Mouse (Mus musculus): ENCODE measurements around the gene Ppp1r32. TPM values are rescaled to one million over a fixed set of nuclear protein-coding genes. Genes with fewer than 3 reads are reported as not detected.

The Ppp1r32 gene
- total RNA-seq, 2 experiments from 2014 or later: 0.32 to 0.48 TPM

DNA sequence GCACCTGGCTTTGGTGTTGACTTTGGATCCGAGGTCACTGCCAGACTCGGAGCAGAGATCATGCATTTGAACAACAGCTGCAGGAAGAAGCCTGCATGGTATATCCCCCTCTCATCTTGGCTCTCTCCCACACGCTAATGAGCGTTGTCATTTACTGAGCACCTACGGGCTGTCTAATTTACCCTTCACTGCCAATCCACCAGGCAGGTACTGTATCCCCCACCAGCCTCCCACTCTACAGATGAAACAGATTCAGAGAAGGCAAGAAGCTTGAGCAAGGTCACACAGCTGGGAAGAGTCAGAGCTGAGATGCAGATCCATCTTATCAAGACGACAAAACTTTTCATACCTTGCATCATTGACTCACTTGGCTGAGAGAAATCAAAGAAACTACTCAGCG, 21.1 kb downstream of the Ppp1r32 start:
- DNase-seq: no peak
- intact Hi-C loops (cut with DNase I): no loop called here

DNA sequence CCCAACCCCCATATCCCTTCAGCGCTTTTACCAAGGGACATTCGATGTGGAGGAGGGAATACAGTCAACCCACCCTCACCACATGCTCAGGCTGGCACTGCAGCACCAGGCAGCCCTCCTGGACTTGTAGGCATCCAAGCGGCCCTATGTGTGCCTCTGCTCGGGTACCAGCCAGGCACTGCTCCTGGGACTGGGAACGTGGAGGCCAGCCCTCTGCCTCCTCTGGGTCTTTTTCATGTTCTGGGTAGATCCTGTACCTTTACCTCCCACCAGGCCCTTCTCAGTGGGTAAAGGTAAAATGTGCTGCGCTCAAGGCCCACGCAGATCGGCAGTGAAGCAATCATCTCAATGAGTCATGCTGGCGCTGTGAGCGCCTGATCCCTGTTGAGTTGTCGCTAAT, 22.8 kb downstream of the Ppp1r32 start:
- DNase-seq: no peak
- intact Hi-C loops (cut with DNase I): no loop called here

DNA sequence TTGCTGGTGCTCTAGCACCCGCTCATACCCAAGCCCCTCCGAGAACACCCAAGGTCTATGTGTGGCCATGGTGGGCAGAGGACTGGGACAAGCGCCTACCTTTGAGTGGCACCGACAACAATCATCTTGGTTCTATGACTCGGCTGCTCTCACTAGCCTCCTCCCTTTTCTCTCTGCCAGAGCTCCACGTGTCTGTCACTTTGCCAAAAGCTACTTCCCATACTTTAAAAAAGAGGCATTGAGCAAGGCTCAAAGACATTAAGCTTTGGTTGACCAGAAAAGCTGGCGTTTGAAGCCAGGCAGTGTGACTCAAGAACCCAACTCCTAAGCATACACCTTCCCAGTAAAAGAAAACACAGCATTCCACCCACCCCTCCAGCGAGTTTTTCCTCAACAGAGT, 24.6 kb downstream of the Ppp1r32 start:
- intact Hi-C loops (cut with DNase I): no loop called here

DNA sequence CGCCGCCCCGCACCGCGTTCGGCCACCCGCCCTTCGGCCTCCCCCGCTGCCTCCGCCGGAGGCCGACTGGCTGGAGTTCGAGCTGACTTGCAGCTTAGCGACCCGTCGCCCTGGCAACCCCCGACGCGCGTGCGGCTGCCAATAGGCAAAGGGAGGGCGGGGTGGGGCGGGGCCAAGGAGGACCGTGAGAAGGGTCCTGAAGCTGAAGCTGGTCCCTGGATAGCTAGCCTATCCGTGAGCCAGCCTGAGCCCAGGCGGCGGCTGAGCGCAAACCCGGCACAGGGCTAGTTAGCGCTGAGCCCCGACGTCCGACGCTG, 25.3 kb downstream of the Ppp1r32 start:
- peak; percentile 61 to 63 for DNase-seq
- intact Hi-C loops (cut with DNase I): no loop called here

More for the DNA sequence above, 24.6 kb downstream of the Ppp1r32 start:
- DNase-seq: peak; percentile 32 to 52

DNA sequence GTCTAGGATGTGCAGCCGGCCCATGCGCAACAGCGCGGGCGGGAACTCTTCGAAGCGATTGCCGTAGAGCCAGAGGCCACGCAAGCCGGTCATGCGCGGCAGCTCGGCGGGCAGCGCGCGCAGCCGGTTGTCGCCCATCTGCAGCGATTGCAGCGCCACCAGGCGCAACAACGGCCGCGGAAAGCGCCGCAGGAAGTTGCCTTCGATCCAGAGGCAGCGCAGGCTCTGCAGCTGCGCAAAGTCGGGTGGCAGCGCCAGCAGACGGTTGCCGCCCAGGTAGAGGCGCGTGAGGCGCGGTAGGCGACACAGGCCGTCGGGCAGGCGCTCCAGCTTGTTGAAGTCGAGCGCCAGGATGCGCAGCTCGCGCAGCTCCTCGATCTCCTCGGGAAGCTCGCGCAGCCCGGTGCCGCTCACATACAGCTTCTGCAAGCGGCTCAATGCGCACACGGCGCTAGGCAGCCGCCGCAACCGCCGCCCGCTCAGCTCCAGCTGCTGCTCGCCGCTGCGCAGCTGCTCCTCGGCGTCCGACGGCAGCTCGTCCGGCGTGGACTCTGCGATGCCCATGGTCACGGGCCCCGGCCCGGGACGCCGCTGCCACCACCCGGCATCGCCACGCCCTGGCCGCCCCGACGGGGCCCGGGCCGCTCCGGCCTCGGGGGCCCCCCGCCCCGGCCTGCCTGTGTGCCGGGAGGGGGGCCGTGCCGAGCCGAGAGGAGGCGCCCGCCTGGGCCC, 25.8 kb downstream of the Ppp1r32 start, which contains the start of gene Lrrc10b:
TSS of gene Lrrc10b (minus strand) at position 722 of the 732 bp plus-strand sequence.
- DNase-seq: peak; percentile 65 to 72
- intact Hi-C loops (cut with DNase I): no loop called here

DNA sequence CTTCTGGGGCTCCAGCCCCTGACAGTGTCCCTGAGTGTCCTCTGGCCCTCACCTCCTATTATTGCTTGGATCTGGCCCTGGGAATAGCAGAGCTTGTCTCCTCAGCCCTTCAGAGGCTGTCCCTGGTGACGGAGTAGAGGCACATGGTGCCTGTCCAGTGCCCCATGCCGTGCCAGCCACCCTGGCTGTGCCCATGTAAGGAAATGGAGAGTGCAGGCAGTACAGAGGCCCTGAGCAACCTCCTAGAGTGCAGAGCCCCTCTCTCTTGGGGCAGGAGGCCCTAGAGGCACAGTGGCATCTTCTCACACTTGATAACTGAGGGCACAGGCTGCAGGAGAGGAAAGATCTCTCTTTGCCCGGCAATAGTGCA, 27.3 kb downstream of the Ppp1r32 start:
- intact Hi-C loops (cut with DNase I): no loop called here
- no peak for DNase-seq

DNA sequence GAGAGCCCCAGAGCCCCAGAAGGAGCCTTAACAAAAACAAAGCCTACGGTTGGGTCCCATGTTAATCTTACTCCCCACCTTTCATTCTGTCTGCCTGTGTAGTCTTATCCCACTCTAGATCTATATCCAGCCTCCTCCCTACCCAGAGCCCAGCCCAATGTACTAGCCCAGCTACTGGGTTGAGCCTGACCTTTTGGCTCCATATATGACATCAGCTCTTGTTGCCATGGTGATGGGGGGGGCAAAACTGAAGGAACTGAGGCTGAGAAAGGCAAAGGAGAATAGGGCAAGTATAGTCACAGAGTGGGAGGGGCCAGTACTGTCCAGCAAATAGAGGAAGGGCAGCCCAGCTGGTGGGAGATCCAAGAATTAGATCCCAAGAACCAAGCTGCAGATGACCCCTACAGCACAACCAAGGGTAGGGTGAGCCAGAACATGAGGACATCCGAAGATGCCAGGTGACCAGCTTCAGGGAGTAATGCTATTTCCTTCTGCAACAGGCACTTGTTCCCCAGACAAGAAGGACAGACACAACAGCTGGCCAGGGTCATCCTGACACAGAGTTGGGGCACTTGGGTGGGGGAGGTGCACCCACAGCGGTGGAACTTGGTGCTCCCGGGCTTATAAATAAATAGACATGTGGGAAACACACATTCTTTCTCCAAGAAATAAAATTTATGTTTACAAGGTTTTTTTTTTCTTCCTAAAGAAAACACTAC, 27.9 kb downstream of the Ppp1r32 start:
- DNase-seq: no peak
- intact Hi-C loops (cut with DNase I): no loop called here

DNA sequence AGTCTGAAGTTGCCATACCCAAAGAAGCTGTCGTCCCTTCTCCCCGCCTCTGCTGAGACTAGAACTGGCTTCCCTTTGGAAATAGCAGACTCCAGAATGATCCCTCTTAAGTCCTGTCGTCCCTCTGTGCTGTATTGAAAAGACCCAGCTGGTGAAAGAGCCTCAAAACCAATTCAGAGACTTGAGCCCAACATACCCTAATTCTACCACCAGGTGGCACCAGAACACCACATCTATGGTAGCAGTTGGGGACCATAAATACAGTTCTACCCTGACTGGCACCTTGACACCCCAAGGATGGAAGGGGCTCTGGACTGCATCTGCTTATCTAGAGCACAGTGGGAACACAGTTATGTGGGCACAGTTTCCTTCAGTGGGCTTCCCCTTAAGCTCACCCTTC, 33.0 kb downstream of the Ppp1r32 start:
- intact Hi-C loops (cut with DNase I): loop anchor here (1.0 kb wide), 1 partner anchor 37 kb away; no protein-coding TSS in a partner anchor
- DNase-seq: peak; percentile 68 to 82

DNA sequence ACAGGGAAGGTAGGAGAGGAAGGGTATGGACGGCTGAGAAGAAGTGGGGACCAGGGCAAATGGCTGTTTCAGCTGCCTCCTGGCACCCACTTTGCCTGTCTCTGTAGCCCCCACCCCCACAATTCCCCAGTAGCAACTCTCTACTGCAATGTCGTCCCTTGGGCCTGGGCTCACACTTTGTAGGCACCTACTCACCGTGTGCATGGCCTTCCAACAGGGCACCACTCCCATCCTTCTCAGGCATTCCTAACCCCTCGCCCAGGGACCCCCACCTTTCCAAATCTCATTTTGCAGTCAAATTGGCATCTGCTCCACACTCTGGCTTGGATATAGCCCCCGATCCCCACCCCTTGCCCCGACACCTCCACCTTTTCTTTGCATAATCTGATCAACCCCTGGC, 33.5 kb downstream of the Ppp1r32 start:
- intact Hi-C loops (cut with DNase I): loop anchor here (1.0 kb wide), 1 partner anchor 37 kb away; no protein-coding TSS in a partner anchor

DNA sequence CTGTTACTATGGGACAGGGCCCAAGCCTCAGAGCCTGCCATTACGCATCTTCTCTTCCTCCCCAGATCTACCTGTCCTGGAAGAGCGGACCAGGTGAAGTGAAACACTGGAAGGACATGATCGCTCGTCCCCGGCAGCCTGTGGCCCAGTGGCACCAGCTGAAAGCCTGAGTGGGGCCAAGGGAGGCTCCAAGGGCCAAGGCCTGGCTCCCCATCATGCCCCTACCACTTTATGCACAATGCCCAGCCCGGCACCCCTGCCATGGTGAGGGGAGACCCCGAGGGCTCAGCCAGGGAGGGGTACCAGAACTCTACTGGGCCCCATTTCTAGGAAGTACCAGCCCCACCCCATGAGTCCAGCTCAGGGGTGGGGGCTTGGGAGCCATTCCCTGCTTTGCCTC, 34.5 kb downstream of the Ppp1r32 start:
- no peak for DNase-seq
- intact Hi-C loops (cut with DNase I): no loop called here

More for the DNA sequence above, 33.5 kb downstream of the Ppp1r32 start:
- no peak for DNase-seq

DNA sequence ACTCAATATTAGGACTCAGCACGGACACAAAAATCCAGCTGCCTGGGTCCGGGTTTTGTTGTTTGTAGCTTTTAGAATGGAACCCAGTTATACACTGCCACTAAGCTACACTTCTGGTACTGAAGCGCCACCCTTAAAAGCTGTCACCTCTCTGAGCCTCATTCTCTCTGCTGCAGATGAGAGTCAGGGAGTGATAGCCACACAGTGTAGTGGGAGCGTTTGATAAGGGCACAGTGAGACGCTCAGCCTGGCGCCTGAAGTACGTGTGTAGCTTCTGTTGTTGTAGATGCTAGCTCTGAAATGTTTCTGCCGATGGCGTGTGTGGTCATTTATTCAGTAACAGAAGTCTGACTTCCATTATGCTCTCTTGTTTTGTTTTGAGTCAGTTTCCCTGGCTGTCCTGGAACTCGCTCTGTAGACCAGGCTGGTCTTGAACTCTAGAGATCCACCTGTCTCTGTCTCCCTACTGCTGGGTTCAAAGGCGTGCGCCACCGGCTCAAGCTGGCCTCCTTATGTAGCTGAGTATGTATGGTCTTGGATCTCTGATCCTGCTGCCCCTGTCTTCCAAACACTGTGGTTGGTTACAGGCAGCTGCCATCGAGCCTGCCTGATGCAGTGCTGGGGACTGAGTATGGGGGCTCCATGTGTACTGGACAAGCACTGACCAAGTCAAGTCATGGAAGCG, 37.9 kb downstream of the Ppp1r32 start:
- intact Hi-C loops (cut with DNase I): no loop called here
- DNase-seq: no peak

DNA sequence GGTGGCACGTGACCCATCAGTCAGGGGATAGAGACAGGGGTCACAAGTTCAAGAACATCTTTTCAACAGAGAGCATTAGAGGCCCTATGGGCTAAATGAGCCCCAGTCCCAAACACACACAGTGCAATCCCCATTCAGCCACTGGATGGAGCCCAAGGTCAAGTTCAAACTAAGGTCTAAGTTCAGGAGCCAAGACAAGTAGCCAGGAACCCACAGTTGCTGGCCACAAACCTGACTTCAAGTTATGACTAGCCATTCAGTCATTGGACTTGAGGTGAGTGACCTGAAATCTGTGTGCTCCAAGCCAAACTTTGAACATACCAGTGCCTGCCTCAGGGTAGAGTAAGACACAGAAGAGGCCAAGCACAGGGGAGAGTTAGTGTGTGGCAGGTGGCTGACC, 45.2 kb downstream of the Ppp1r32 start:
- intact Hi-C loops (cut with DNase I): loop anchor here (5.0 kb wide), 1 partner anchor 180 kb away; no protein-coding TSS in a partner anchor
- DNase-seq: no peak

DNA sequence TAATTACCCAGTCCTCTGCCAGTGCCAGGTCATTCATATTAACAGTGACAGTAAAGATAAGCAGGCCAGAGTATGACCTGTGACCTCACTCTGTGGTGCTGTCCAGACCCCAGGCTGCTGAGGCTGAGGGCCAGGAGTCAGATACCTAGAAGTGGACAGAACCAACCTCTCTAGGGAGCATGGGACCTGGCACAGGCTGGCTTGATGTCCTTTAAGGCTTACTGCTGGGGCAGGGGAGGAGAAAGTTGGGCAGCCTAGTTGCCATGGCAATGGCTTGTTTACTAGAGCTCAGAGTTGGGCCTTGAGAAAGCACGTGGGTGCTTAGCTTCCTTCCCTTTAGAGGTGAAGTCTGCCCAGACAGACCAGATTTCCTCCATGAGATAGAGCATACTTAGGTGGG, 46.0 kb downstream of the Ppp1r32 start:
- DNase-seq: no peak
- intact Hi-C loops (cut with DNase I): loop anchor here (1.0 to 5.0 kb wide), 2 partner anchors 46 to 179 kb away; no protein-coding TSS in a partner anchor

DNA sequence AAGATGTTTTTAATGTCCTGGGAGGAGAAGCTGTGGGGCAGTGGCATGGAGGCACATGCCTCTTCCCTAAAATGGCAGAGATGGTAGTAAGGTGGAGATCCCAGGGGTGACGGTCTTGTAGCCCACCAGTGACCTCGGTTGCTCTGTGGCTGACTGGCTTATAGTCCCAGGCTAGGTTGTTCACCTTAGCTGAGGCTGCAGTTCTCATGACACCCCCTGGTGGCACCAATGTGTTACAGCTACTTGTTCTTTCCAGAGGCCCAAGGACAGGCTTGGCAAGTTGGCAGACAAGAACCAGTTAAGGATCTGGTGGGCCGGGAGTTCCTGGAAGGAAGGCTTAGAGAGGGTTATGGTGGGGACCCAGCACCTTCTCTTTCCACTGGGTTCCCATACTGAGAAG, 46.8 kb downstream of the Ppp1r32 start:
- intact Hi-C loops (cut with DNase I): loop anchor here (1.0 to 5.0 kb wide), 3 partner anchors 46 to 179 kb away; no protein-coding TSS in a partner anchor
- peak; percentile 62 to 74 for DNase-seq

DNA sequence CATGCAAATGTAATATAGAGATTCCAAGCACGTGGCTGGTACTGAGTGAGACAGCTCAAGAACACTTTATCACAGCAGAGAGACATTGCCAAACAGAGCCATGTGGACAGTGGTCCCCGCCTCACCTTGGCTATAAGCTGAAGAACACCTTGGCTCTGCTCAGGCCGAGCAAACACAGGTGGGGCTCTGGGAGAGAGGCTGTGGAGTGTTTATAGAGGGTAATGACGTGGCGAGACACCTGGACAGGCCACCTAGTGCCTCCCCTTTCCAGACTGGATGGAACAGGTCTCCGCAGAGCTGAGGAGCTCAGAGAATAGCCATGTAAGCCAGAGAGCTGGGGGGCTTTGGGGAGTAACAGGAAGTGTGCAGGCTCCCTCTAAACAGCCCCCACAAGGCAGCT, 47.8 kb downstream of the Ppp1r32 start:
- intact Hi-C loops (cut with DNase I): loop anchor here (2.0 to 5.0 kb wide), 2 partner anchors 102 to 178 kb away; no protein-coding TSS in a partner anchor
- no peak for DNase-seq

DNA sequence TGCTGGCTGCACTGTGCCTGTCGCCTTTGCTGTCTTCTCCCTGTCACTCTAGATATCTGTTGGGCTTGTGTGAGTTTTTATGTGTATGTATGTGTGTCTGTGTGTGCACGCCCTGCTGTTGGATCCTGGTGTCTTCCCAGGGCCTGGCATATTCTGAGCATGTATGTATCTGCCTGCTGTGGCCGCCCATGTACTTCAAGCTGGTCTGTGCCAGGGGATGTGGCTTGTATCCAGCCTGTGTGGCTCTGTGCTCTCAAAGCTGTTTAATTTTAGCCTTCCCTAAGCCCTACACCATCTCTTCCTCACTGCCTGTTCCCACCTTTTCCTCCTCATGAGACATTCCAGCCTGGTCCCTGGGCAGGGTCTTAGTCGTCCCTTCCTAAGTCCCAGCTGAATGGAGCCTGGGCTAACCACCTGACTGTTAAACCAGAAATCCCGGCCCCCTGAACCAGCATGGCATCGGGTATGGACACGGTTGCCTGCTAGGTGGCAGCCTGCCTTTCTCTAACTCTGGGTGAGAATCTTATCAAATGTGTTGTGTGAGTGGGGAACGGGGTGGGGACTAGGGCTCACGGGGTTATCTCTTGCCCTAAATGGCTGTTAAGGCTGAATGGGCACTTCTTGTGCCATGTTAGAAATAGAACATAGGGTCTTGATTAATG, 48.7 kb downstream of the Ppp1r32 start:
- intact Hi-C loops (cut with DNase I): loop anchor here (2.0 kb wide), 1 partner anchor 101 kb away; no protein-coding TSS in a partner anchor
- peak; percentile 52 to 56 for DNase-seq

DNA sequence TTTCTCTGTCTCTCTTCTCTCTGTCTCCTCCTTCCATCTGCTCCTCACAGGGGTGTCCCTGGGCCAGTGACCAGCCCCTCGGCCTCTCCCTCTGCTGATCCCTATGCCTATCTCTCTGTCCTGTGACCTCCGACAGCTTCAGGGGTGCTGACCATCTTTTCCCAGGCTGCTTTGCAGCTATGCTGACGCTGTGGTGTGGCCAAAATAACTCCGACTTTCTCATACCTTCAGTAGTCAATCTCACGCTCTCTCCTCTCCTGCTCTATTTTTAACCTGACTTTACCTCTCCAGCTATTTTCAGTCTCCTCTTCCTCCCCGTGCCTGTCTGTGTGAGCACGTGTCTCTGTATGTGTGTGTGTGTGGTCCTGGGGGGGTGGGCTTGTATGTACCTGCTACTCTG, 49.5 kb downstream of the Ppp1r32 start:
- DNase-seq: no peak
- intact Hi-C loops (cut with DNase I): no loop called here

DNA sequence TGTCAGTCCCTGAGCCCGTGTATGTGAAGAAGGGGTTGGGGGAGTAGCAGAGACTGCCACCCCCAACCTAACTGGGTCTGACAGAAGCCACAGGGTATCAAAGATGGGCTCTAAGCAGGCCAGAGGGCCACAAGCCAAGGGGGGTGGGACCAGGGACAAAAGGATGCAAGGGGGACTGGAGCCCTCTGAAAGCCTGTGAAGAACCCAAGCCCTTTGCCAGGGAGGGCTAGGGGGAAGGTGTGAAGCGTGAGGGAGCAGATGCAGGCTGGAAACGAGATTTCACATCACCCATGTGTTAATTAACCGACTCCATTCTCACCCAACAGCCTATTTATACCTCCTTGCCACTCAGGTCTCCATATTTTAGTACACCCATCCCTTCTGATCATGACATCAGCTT, 50.9 kb downstream of the Ppp1r32 start:
- intact Hi-C loops (cut with DNase I): no loop called here
- no peak for DNase-seq

DNA sequence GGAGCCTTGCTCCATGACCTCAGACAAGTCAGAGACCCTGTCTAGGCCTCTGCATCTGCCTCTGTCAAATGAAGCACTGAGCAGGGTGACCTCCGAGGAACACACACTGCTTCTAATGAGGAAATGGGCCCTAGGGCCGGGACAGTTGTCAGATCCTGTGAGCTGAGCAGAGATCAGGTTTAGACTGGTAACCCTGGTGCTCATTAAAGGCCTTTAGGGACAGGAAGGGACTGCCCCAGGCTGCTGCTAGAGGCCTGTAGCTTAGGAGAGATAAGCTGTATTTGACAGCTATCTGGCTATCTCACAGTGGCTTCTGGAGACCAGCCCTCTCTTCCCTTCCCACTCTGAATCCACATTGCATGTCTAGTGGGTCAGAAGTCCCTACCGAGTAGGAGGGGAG, 51.3 kb downstream of the Ppp1r32 start:
- intact Hi-C loops (cut with DNase I): no loop called here
- no peak for DNase-seq

DNA sequence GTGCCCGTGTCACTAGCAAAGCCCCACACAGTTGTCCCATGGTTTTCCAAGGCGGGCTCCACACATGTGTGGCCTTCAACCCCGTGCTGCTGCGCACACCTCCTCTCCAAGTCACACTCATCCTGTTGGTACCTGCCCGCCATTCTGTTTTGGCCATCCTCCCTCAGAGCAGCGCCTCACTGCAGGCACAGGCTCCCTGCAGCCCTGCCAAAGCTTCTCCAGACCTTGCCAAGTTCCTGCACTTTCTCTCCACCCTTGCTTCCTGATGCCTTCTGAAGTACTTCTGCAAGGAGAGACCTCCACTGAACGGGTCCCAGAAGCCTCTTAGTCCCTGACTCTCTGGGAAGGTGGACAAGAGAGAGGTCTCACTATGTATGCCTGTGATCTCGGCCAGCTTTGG, 53.4 kb downstream of the Ppp1r32 start:
- peak in 1 of 2 experiments; percentile 56 for DNase-seq
- intact Hi-C loops (cut with DNase I): no loop called here

DNA sequence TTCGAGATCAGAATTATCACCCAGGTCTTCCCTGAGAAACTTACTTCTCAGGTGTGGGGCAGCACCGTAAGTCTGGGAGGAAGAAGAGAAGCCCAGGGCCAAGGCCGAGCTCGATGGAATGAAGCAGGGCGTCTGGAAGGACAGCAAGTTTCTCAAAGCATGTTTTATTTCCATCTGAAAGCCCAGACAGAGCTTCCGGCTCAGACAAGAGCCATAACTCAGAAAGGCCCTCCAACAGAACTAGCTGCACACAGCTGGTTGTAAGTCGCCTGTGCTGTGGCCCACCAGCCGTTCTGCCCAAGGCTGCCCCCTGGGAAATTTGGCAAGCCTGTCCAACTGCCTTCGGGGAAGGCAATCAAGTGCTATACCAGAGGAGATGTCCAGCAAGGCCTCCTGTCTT, 55.3 kb downstream of the Ppp1r32 start:
- intact Hi-C loops (cut with DNase I): no loop called here
- DNase-seq: no peak

Data from heart, postnatal 14 days (tissue).